Mouse (Mus musculus): ENCODE results near the gene Dact1.

- TF ChIP-seq CTCF (conservative IDR thresholded peaks at IDR 0.05; ENCODE audit: insufficient read depth, insufficient read length, low read depth, low read length): no peak
- TF ChIP-seq POLR2A (IDR thresholded peaks at IDR 0.05; ENCODE audit: low read depth, low read length): no peak
Observed at GRCm38 (mm10) chr12:71339142-71339848, 29.6 kb downstream of the Dact1 start.
